Mouse (Mus musculus): ENCODE measurements around the gene Gtpbp1.

GRCm38 (mm10) chr15:79768302-79768701 lies 77.7 kb downstream of the Gtpbp1 start:
- TF ChIP-seq CTCF (IDR thresholded peaks at IDR 0.05) (no peak), POLR2A (IDR thresholded peaks at IDR 0.05; ENCODE audit: insufficient read depth, low read depth, low read length) (no peak)
